Mouse (Mus musculus): ENCODE measurements around the gene Nvl.

Nvl gene

DNA sequence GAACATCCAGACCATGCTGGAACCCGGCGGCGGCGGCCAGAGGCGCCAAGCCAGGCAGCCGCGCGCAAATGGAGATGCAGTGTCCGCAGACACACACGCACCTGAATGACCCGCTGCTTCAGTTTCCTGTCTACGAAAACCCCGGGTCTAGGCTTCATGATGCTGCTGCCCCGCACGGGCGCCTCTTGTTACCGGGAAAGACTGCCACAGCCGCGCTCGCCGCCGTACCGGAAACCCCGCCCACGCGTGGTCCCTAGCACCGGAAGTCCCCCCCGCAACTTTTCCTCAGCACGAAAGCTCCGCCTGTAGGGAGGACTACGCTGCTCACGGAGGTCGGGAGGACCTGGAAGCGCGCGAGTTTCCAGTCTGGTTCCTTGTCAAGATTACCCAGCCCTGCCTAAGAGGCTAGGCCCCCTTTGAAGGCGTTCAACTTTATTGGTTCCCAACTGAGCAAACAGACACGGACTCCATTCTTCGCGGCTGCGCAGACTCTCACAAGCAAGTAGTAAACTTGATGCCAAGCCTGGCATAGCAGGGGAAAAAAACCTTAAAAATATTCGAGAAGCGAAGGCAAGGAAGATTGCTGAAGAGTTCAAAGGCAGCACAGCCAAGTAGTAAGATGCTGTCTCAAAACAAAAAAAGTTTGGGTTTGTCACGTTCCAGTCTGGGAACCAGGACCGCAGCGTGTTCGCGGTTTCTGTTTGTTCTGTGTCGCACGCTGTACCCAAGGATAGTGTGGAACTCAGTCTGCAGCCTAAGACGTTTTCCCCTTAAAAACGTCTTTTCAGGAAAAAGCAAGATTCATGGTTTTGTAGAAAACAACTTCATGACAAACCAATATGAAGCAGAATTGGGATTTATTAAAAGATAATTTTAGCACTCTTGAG, at the start of gene Nvl, which contains the start of gene Cnih4:
Gene Nvl (minus strand): TSS at position 255 of the 887 bp plus-strand sequence.
Gene Cnih4 (plus strand): TSS at position 744 of the 887 bp plus-strand sequence.
- DNase-seq (ENCODE audit: low spot score in 2 of 2), result peak; percentile 95 to 96

- no peak for DNase-seq (ENCODE audit: low spot score in 2 of 2)
Observed at GRCm38 (mm10) chr1:181188925-181189324, 44.9 kb upstream of the Nvl start.

DNA sequence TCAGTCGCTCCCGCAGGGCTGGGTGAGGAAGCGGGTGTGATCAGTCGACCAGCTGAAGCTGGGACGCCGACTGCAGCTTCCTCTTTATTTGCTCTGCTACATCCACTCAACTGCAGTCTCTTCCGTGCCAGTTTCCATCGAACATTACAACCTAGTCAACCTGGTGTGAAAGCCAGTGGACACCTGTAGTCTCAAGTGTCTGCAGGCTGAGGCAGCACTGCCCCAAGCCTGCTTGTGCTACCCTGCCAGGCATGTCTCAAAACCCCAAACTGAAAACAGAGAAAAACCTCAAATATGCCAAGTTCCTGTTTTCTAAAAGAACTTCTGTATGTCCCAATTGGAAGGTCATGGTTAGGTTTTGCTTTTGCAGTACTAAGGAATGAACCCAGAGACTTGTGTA, 26.2 kb upstream of the Nvl start:
- DNase-seq (ENCODE audit: low spot score in 2 of 2), result no peak

- DNase-seq (ENCODE audit: low spot score in 2 of 2), result no peak
Observed at GRCm38 (mm10) chr1:181168377-181168776, 24.4 kb upstream of the Nvl start.

DNA sequence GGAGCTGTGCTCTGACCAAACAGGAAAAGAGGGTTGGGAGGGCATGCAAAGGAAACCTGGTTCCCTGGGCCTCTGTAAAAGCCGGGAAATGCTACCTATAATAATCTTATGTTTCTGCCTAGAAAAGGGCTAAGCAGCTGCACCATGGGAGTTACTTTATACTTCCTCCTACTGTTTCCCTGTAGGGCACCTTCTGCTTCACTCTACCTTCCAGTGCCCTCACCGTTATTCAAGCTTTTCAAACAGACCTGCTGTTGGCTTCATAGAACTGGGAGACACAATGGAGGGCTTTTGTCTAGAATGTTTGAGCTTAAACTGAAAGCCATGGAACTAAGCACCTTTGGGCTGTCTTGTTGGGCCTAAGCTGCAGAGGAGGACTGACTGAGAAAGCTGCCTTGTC, 23.8 kb upstream of the Nvl start:
- no peak for DNase-seq (ENCODE audit: low spot score in 2 of 2)

- DNase-seq (ENCODE audit: low spot score in 2 of 2), result no peak
Observed at GRCm38 (mm10) chr1:181151541-181151940, 7.5 kb upstream of the Nvl start.

DNA sequence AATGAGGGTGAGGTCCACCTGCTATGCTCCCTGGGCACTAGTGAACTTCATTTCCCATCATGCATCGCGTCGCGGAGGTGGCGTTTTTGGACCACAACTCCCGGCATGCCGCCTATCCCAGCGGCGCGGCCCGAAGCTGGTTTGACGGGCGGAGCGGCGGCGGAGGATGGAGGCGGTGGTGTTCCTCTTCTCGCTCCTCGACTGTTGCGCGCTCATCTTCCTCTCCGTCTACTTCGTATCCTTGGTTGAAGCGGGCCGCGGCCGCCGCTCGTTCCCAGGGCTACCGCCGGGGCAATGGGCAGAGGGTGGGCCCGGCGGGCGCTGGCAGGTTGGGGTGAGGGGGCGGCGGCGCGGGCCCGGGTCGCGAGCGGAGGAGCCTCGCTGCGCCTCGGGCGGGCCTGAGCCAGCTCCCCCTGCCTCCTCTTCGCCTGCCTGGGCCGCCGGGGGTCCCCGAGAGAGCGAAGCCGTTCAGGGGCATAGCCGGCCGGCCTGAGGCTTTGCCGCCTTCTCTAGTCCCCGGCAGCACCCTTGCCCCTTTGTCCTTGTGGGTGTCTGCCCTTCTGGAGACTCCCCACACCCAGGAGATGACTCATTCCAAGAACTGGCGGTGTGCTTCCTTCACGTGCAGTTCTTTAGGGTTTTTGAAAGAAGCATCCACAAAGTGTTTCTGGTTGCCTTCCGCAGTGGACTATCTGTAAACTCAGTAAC, 7.0 kb upstream of the Nvl start:
- DNase-seq (ENCODE audit: low spot score in 2 of 2), result peak; percentile 94 to 96

DNA sequence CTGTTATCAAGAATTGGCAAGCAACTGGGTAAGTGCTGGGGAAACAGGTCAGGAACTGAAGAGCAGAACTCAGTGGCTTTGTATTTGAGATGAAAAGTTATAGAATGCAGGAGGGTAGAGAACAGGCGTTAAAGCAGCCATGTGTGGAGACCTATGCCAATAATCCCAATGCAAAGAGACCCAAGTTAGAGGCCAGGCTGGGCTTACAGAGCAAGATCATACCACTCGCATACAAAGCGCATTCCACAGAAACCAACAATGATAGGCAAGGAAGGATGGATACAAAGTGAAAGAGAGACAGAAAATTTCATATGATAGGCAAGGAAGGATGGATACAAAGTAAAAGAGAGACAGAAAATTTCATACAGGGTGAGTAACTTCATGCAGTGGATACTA, 6.4 kb upstream of the Nvl start:
- no peak for DNase-seq (ENCODE audit: low spot score in 2 of 2)

DNA sequence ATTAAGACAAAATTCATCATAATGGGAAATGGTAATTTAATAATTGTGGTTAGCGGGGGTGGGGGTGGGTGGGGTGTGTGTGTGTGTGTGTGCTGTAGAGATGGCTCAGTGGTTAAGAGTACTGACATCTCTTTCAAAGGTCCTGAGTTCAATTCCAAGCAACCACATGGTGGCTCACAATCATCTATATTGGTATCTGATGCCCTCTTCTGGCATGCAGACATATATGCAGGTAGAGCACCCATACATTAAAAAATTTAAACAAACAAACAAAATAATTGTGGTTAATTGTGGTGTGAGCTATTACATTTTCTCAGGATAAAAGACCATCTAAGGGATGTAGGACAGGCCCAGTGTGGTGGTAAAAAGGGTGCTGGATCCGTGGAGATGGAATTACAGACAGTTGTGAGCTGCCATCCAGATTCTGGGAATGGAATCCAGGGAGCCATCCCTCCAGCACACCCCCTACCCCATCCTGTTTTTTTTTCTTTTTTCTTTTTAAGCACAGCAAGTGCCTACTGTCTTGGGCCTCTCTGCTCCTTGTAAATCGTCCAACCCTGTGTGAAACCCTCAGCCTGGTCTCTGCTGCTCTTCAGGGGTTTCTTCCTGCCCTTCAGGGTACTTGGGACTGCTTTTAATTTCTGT, 5.5 kb upstream of the Nvl start:
- DNase-seq (ENCODE audit: low spot score in 2 of 2), result no peak

DNA sequence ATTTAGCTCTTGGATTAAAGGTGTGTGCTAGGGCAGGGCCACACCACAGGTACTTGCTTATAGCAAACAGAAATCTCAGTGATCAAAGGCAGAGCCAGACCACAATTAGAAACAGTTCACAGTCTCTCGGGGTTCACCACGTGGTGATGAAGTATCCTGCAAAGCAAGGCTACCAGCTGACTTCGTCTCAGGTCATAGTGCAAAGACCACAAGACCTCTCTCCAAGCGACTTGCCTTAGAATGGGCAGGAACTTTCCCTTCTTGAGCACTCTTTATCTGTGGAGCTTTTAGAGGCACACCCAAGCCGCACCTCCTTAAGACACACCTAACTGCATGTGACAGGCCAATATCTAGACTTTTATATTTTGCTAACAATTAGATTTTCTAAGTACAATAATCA, 4.5 kb upstream of the Nvl start:
- no peak for DNase-seq (ENCODE audit: low spot score in 2 of 2)

DNA sequence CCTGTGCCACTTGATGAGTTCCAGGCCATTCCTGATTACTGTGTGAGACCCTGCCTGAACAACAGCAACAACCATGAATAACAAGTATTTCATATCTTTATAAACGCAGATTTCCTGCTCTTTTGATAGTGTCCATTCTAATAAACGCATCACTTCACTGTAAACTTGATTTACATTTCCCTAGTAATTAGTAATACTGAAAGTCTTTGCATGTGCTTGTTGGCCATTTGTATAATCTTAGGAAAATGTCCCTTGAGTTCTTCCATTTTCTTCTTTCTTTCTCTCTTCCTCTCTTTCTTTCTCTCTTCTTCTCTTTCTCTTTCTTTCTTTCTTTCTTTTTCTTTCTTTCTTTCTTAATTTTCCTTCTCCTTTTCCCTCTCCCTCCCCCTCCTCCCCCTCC, 2.2 kb upstream of the Nvl start:
- DNase-seq (ENCODE audit: low spot score in 2 of 2), result no peak

GRCm38 (mm10) chr1:181144966-181145365, 962 bp upstream of the Nvl start:
- no peak for DNase-seq (ENCODE audit: low spot score in 2 of 2)

DNA sequence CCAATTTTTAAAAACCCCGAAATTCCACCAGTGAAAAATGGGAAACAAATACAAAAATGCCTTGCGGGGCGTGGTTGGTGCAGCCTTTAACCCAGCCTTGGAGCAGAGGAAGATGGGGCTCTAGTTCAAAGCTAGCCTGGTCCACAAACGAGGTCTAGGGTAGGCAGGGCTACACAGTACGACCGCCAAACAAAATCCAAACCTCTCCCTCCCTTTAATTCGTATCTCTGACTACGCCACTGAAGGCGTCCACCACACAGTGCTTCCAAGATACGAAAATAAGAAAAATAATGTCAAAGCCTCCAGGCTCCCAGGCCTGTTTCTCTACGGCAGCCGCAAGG, 425 bp downstream of the Nvl start:
- no peak for DNase-seq (ENCODE audit: low spot score in 2 of 2)

DNA sequence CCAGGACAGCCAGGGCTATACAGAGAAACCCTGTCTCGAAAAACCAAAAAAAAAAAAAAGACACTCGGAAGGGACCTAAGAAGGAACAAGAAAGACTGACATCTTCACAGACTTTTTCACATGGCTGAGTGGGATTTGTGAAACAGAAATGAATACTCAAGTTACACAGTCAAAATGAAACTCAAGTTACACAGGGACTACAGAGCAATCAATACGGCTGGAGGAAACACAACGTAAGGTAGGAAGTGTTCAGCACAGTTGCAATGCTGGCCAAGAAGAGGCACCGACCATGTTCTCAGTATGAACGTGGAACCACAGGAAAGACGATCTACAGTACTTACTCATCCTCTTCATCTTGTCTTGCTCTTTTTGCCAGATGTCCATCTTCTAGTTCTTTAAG, 5.3 kb downstream of the Nvl start:
- no peak for DNase-seq (ENCODE audit: low spot score in 2 of 2)

GRCm38 (mm10) chr1:181131915-181132314, 12.1 kb downstream of the Nvl start:
- no peak for DNase-seq (ENCODE audit: low spot score in 2 of 2)

DNA sequence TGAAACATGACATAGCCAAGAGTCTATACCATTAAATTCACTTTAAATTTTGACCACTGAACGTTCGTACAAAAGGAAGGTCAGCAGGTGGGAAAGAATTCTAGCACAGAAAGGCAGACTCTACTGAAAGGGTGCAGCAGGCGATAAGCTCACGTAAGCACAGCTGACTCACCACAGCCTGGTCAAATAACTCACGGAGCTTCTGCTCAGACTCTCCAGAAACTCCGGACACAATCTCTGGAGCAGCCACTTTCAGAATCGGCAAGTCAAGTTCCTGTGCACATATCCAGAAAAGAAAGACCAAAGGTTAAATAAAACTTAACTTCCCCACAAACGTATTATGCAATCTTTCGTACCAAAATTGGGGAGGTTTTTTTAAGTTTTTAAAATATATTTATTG, 17.2 kb downstream of the Nvl start:
- DNase-seq (ENCODE audit: low spot score in 2 of 2), result no peak

DNA sequence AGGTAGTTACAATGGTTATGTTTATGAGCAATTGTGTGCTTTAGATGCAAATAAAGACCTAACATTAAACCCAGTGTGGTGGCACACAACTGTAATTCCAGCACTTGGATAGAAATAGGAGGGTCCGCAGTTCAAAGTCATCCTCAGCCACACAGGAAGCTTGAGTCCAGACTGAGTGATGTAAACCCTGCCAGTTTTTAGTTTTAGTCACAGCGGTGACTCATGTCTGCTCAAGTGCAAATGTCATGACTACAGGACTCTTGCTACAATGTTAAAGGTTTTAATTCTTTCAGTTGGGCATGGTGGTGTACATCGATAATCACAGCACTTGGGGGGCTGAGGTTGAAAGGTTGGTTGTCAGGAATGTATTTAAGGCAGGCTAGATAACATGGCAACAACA, 18.1 kb downstream of the Nvl start:
- no peak for DNase-seq (ENCODE audit: low spot score in 2 of 2)

DNA sequence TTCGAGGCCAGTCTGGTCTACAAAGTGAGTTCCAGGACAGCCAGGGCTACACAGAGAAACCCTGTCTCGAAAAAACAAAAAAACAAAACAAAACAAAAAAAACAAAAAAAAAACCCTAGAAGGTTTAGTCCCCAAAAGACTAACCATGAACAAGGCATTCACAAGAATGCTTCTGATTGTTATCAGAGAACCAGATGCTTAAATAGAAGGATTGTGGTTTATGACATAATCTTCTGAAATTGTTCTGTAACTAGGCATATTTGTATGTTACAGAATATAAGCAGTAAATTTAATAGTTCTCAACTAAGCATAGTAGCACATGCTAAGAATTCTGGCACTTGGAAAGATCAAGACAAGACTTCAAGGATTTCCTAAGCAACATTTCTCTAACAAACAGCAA, 19.9 kb downstream of the Nvl start:
- no peak for DNase-seq (ENCODE audit: low spot score in 2 of 2)

DNA sequence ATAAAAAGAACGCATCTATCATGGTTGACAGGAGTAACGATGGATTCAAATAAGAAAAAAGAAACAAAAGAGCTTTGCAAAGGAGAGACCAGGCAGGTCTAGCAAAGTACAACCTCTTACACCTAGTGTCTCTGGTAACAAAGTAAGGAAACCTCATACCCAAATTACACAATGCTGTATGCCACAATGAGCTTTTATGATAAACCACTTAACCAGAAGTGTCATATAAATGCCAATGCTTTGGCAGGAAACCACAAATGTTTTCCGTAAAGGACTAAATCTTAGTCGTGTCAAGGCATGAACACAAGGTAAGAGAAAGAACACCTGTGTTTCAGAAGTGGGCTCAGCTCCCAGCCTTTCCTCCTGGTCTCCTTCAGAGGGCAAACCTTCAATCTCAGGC, 26.9 kb downstream of the Nvl start:
- no peak for DNase-seq (ENCODE audit: low spot score in 2 of 2)

GRCm38 (mm10) chr1:181090048-181090447, 54.0 kb downstream of the Nvl start:
- no peak for DNase-seq (ENCODE audit: low spot score in 2 of 2)

DNA sequence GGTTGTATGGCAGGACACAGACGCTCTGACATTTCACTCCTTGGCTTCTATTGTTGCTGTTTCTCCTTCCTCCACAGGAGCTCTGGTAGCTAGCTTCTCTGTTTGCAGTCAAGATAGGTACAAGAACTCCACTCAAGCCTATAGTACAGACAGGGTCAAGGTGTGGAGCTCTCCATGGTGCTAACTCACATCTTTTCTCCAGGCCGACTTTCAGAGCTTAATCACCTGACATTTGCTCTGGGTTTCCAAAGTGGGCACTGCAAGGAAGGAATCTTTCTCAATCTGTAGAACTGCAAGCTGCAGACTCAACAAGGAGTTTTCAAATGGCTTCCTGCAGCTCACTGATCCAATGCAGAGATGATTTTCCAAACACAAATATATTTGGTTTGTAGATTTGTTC, 60.0 kb downstream of the Nvl start:
- no peak for DNase-seq (ENCODE audit: low spot score in 2 of 2)

GRCm38 (mm10) chr1:181073075-181073474, 70.9 kb downstream of the Nvl start:
- DNase-seq (ENCODE audit: low spot score in 2 of 2), result no peak

- DNase-seq (ENCODE audit: low spot score in 2 of 2), result peak; percentile 11 to 19
Observed at GRCm38 (mm10) chr1:181069671-181070070, 74.3 kb downstream of the Nvl start.

Data from right cerebral cortex, adult 2 months (tissue).